Mouse (Mus musculus) urinary bladder, adult 18-20 months (tissue): ENCODE results near the gene Gm21863.
"Not testable (repeated sequence)": the region's sequence is repeated elsewhere in the genome, so short reads cannot be mapped to it uniquely, and the experiment has no call there.

Experiments used
- DNase-seq, 2 experiments: peaks; one replicate each; pipeline ENCODE4 v3.0.0; 2022; ENCODE audit warnings: low spot score in 2 of 2, mixed read lengths in 2 of 2

Gene Gm21863

DNA sequence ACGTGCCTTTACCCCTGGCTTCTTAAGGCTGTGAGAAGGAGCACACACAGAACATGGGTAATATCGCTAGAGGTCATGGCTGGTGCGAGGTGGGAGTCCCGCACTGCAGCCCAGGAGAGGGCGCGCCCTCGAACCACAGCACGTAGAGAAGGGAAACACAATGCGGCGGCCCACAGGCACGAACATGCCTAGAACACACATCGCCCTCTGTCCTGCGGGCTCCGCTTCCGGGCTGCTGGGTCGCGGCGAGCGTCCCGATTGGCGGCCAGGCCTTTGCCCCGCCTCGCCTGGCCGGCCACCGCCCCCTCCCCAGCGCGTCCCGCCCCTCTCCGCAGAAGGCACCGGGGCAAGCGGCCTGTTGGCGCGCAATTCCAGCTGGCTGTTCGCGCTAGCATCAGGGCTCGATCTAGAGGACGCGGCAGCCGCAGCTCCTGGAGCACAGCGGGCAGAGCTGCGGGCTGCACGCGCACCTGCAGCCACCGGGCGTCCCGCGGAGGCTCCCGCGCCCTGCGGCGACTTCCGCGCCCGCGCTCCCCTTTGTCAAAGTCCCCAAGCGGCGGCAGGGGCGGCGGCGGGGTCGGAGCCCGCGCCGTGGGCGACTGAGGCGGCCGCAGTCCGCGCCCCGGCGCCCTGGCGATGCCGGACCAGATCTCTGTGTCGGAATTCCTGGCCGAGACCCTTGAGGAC, at the start of gene Gm21863:
Gm21863 (plus strand) TSS at position 637 of the 687 bp plus-strand sequence.
- DNase-seq, result not testable (repeated sequence)

DNA sequence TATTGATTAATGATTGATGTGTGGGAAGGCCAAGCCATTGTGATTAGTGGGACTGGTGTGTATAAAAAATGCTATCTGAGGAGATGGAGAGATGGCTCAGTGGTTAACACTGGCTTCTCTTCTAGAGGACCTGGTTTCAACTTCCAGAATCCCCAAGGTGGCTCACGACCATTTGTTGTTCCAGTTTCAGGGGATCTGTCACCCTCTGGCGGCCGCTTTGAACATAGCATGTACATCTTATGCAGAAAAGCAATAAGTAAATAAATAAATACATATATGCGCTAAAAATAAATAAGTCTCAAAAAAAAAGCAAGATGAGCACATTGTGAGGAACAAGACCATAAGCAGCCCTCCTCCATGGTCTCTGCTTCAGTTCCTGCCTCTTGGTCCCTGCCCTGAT, 26.3 kb upstream of the Gm21863 start:
- peak in 1 of 2 experiments; percentile 1 for DNase-seq
